Mouse (Mus musculus) ovary, postnatal 14 days (tissue): Measurements from ENCODE around the gene Plg.

Experiments
- DNase-seq: peaks from one replicate; pipeline ENCODE4 v3.0.0; 2022; ENCODE audit warnings: low spot score

Gene Plg

GRCm38 (mm10) chr17:12452862-12453531 is 74.6 kb downstream of the Plg start:
- no peak for DNase-seq

GRCm38 (mm10) chr17:12453691-12454090 is 75.3 kb downstream of the Plg start:
- DNase-seq, result no peak

- no peak for DNase-seq
These were observed 76.9 kb downstream of the Plg start for GRCm38 (mm10) chr17:12455143-12455790.

GRCm38 (mm10) chr17:12461168-12461567 is 82.8 kb downstream of the Plg start:
- DNase-seq, result no peak

GRCm38 (mm10) chr17:12466501-12467000 is 88.1 kb downstream of the Plg start:
- no peak for DNase-seq

GRCm38 (mm10) chr17:12467642-12468041 is 89.2 kb downstream of the Plg start:
- no peak for DNase-seq

GRCm38 (mm10) chr17:12468745-12469144 is 90.3 kb downstream of the Plg start:
- no peak for DNase-seq
